Mouse (Mus musculus): Measurements from ENCODE around the gene Slc22a17. TPM values are rescaled to one million over a fixed set of nuclear protein-coding genes. Genes with fewer than 3 reads are reported as not detected.
"Not testable (repeated sequence)": the region's sequence is repeated elsewhere in the genome, so short reads cannot be mapped to it uniquely, and the experiment has no call there.

Slc22a17 gene
- polyA plus RNA-seq, 1 experiment from 2014 or later: 44.9 TPM

DNA sequence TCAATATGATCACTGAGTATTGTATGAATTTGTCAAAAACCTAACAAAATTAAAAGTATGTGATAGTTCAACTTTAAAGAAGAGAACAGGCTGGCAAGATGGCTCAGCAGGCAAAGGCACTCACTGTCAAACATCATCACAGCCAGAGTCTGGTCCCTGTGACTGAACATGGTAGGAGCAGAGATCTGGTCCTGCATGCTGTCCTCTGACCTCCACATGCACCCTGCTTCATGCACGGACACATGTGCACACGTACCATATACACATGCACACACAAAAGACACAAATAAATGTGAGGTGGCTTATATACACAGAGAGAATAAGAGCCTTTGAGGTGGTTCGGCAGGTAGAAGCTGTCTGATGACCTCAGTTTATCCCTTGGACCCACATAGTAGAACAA, 42.5 kb upstream of the Slc22a17 start:
- Histone ChIP-seq H3K36me3 (ENCODE audit: control insufficient read depth, insufficient read depth, low read length) (no peaks in the 10 kb centered on the region), H3K4me3 (ENCODE audit: low read depth, low read length) (no peak overlapping the region), H3K9ac (replicated peaks; ENCODE audit: low read depth, low read length) (no peak overlapping the region), H3K27ac (ENCODE audit: low read length) (no peak overlapping the region), H3K4me2 (replicated peaks; ENCODE audit: low read depth, low read length) (no peak overlapping the region), H3K4me1 (ENCODE audit: control insufficient read depth, insufficient read depth, low read length) (no peaks in the 10 kb centered on the region), H3K9me3 (ENCODE audit: control insufficient read depth, low read depth, low read length) (no peaks in the 10 kb centered on the region), H3K27me3 (ENCODE audit: control insufficient read depth, insufficient read depth, low read length) (no peaks in the 10 kb centered on the region)
- ATAC-seq (ENCODE audit: insufficient number of reproducible peaks, insufficient read depth, low FRiP score, low read depth): no peak
- WGBS: 79% methylated on average over 3 of the region's 3 CpGs

DNA sequence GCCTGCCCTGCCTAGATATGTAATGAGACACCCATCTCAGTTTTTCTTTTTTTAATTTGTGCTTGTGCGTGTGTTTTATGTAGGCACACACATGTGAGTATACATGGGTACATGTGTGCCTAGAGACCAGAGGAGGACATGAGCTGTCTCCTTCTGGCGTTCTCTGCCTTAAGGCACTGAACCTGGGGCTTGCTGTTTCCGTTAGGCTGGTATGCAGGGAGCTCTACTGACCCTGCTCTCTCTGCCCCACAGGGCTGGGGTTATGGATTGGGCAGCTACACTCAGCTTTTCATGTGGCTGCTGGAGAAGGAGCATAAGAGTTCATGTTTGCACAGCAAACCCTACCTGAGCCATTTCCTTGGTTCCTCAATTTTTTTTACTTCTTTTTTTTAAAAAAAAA, 41.5 kb upstream of the Slc22a17 start:
- H3K4me3 ChIP-seq (ENCODE audit: low read depth, low read length): no peak overlapping the region
- no peaks in the 10 kb centered on the region for H3K36me3 ChIP-seq (ENCODE audit: control insufficient read depth, insufficient read depth, low read length)
- no peaks in the 10 kb centered on the region for H3K4me1 ChIP-seq (ENCODE audit: control insufficient read depth, insufficient read depth, low read length)
- WGBS: 77% methylated on average over 3 of the region's 3 CpGs
- H3K27ac ChIP-seq (ENCODE audit: low read length): no peak overlapping the region
- H3K9ac ChIP-seq (replicated peaks; ENCODE audit: low read depth, low read length): no peak overlapping the region
- ATAC-seq (ENCODE audit: insufficient number of reproducible peaks, insufficient read depth, low FRiP score, low read depth): no peak
- no peaks in the 10 kb centered on the region for H3K9me3 ChIP-seq (ENCODE audit: control insufficient read depth, low read depth, low read length)
- H3K27me3 ChIP-seq (ENCODE audit: control insufficient read depth, insufficient read depth, low read length): no peaks in the 10 kb centered on the region
- no peak overlapping the region for H3K4me2 ChIP-seq (replicated peaks; ENCODE audit: low read depth, low read length)

- Histone ChIP-seq H3K36me3 (ENCODE audit: control insufficient read depth, insufficient read depth, low read length) (no peaks in the 10 kb centered on the region), H3K9ac (replicated peaks; ENCODE audit: low read depth, low read length) (no peak overlapping the region), H3K4me1 (ENCODE audit: control insufficient read depth, insufficient read depth, low read length) (no peaks in the 10 kb centered on the region), H3K4me3 (ENCODE audit: low read depth, low read length) (no peak overlapping the region), H3K27me3 (ENCODE audit: control insufficient read depth, insufficient read depth, low read length) (no peaks in the 10 kb centered on the region), H3K9me3 (ENCODE audit: control insufficient read depth, low read depth, low read length) (no peaks in the 10 kb centered on the region), H3K4me2 (replicated peaks; ENCODE audit: low read depth, low read length) (no peak overlapping the region), H3K27ac (ENCODE audit: low read length) (no peak overlapping the region)
- ATAC-seq (ENCODE audit: insufficient number of reproducible peaks, insufficient read depth, low FRiP score, low read depth): no peak
- WGBS: 85% methylated on average over 8 of the region's 8 CpGs
Observed at GRCm38 (mm10) chr14:54953664-54954206, 40.8 kb upstream of the Slc22a17 start.

DNA sequence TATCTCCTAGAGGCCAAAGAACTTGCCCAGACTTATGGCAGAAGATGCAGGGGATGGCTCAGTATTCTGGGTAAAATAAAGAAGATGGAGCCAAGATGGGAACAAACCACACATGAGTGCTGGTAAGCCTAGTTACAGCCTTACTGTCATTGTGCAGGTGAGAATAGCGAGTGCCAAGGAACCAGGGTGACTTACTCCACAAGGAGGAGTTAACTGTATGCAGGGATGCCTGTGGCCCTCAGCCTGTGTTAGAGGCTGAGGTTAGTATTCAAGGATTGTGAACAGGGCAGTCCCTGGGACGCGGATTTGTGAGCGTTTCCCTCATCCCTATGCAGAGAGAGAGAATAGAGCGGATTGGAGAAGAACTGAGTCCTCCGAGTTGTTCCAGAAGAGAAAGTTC, 38.7 kb upstream of the Slc22a17 start:
- Histone ChIP-seq H3K27ac (ENCODE audit: low read length) (no peak overlapping the region), H3K27me3 (ENCODE audit: control insufficient read depth, insufficient read depth, low read length) (no peaks in the 10 kb centered on the region), H3K4me1 (ENCODE audit: control insufficient read depth, insufficient read depth, low read length) (no peaks in the 10 kb centered on the region), H3K9me3 (ENCODE audit: control insufficient read depth, low read depth, low read length) (no peaks in the 10 kb centered on the region), H3K36me3 (ENCODE audit: control insufficient read depth, insufficient read depth, low read length) (no peaks in the 10 kb centered on the region), H3K4me3 (ENCODE audit: low read depth, low read length) (no peak overlapping the region), H3K9ac (replicated peaks; ENCODE audit: low read depth, low read length) (no peak overlapping the region), H3K4me2 (replicated peaks; ENCODE audit: low read depth, low read length) (no peak overlapping the region)
- no peak for ATAC-seq (ENCODE audit: insufficient number of reproducible peaks, insufficient read depth, low FRiP score, low read depth)
- 85% methylated on average over 6 of the region's 6 CpGs for WGBS

DNA sequence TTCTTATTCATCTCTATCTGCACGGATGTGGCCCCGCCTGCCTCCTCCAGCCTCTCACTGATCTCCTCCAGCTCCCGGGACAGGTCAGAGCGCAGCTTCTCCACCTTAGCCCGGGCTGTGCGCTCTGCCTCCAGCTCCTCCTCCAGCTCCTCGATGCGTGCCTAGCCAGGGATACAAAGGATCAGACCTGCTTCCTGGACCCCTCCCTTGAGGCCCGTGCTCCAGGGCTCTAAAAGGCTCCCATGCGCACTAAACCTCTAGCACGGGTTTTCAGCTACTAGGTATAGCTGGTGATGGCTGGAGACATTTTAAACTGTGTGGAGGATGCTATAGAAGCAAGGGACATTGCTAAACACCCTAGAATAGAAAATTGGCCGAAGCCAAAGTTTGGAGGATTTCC, 37.6 kb upstream of the Slc22a17 start:
- Histone ChIP-seq H3K9me3 (ENCODE audit: control insufficient read depth, low read depth, low read length) (no peaks in the 10 kb centered on the region), H3K4me2 (replicated peaks; ENCODE audit: low read depth, low read length) (no peak overlapping the region), H3K36me3 (ENCODE audit: control insufficient read depth, insufficient read depth, low read length) (no peaks in the 10 kb centered on the region), H3K4me3 (ENCODE audit: low read depth, low read length) (no peak overlapping the region), H3K4me1 (ENCODE audit: control insufficient read depth, insufficient read depth, low read length) (no peaks in the 10 kb centered on the region), H3K9ac (replicated peaks; ENCODE audit: low read depth, low read length) (no peak overlapping the region), H3K27me3 (ENCODE audit: control insufficient read depth, insufficient read depth, low read length) (no peaks in the 10 kb centered on the region), H3K27ac (ENCODE audit: low read length) (no peak overlapping the region)
- WGBS: 56% methylated on average over 12 of the region's 12 CpGs
- no peak for ATAC-seq (ENCODE audit: insufficient number of reproducible peaks, insufficient read depth, low FRiP score, low read depth)

DNA sequence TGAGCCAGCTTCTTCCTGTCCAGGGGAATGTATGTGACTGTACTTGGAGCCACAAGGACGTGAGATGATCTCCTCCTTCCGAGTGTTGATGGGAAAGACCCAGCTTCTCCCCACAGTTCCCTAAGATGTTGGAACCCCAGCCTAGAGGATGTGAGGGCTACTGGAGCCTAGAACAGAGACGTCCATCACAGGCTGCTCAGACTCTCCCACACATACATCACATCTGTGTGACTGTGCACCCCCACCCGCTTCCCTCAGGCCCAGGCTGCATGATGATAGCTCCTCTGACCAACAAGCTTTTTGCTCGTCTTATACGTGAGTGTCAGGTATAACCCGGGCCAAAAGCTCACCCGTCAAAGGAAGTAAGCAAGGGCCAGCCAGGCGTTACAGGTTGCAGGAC, 35.8 kb upstream of the Slc22a17 start:
- Histone ChIP-seq H3K9ac (replicated peaks; ENCODE audit: low read depth, low read length) (no peak overlapping the region), H3K4me3 (ENCODE audit: low read depth, low read length) (no peak overlapping the region), H3K4me2 (replicated peaks; ENCODE audit: low read depth, low read length) (no peak overlapping the region), H3K4me1 (ENCODE audit: control insufficient read depth, insufficient read depth, low read length) (no peaks in the 10 kb centered on the region), H3K27me3 (ENCODE audit: control insufficient read depth, insufficient read depth, low read length) (no peaks in the 10 kb centered on the region), H3K9me3 (ENCODE audit: control insufficient read depth, low read depth, low read length) (no peaks in the 10 kb centered on the region), H3K27ac (ENCODE audit: low read length) (no peak overlapping the region), H3K36me3 (ENCODE audit: control insufficient read depth, insufficient read depth, low read length) (no peaks in the 10 kb centered on the region)
- no peak for ATAC-seq (ENCODE audit: insufficient number of reproducible peaks, insufficient read depth, low FRiP score, low read depth)
- 86% methylated on average over 9 of the region's 9 CpGs for WGBS

DNA sequence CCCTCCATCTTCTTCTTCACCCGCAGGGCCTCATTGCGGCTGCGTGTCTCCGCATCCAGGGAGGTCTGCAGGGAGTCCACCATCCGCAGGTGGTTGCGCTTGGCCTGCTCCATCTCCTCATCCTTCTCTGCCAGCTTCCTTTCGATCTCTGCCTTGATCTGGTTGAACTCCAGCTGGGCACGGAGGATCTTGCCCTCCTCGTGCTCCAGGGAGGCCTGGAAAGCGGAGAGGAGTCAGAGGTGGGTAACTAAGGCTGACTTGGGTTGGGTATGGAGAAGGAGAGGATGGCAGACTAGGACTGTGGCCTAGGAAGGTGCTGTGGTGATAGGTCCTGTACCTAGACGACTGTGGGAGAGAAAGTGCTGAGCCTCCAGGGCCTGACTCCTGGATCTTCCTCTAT, 34.1 kb upstream of the Slc22a17 start:
- not testable (repeated sequence) for H3K4me3 ChIP-seq (ENCODE audit: low read depth, low read length); ATAC-seq (ENCODE audit: insufficient number of reproducible peaks, insufficient read depth, low FRiP score, low read depth); H3K27me3 ChIP-seq (ENCODE audit: control insufficient read depth, insufficient read depth, low read length); H3K9me3 ChIP-seq (ENCODE audit: control insufficient read depth, low read depth, low read length); H3K4me1 ChIP-seq (ENCODE audit: control insufficient read depth, insufficient read depth, low read length); H3K27ac ChIP-seq (ENCODE audit: low read length); H3K4me2 ChIP-seq (replicated peaks; ENCODE audit: low read depth, low read length); H3K9ac ChIP-seq (replicated peaks; ENCODE audit: low read depth, low read length); H3K36me3 ChIP-seq (ENCODE audit: control insufficient read depth, insufficient read depth, low read length)
- WGBS: 81% methylated on average over 8 of the region's 11 CpGs

- no peaks in the 10 kb centered on the region for H3K9me3 ChIP-seq (ENCODE audit: control insufficient read depth, low read depth, low read length)
Observed at GRCm38 (mm10) chr14:54945975-54946704, 33.2 kb upstream of the Slc22a17 start.

DNA sequence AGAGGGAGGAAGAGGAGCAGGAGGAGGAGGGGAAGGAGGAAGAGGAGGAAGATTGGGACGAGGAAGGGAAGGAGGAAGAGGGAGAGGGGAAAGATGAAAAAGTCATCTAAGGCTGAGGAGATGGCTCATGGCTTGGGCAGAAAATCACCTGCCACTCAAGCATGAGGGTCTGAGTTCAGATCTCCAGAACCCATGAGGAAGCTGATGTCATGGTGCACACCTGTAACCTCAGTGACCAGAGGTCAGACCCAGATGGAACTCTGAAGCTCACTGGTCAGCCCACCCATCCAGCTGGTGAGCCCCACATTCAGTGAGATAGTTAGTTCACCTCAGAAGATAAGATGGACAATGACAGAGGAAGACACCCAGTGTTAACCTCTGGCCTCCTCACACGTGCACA, 32.0 kb upstream of the Slc22a17 start:
- H3K27ac ChIP-seq (ENCODE audit: low read length): no peak overlapping the region
- no peaks in the 10 kb centered on the region for H3K27me3 ChIP-seq (ENCODE audit: control insufficient read depth, insufficient read depth, low read length)
- no peaks in the 10 kb centered on the region for H3K4me1 ChIP-seq (ENCODE audit: control insufficient read depth, insufficient read depth, low read length)
- H3K9ac ChIP-seq (replicated peaks; ENCODE audit: low read depth, low read length): no peak overlapping the region
- no peaks in the 10 kb centered on the region for H3K36me3 ChIP-seq (ENCODE audit: control insufficient read depth, insufficient read depth, low read length)
- no peaks in the 10 kb centered on the region for H3K9me3 ChIP-seq (ENCODE audit: control insufficient read depth, low read depth, low read length)
- no peak for ATAC-seq (ENCODE audit: insufficient number of reproducible peaks, insufficient read depth, low FRiP score, low read depth)
- no peak overlapping the region for H3K4me3 ChIP-seq (ENCODE audit: low read depth, low read length)
- no peak overlapping the region for H3K4me2 ChIP-seq (replicated peaks; ENCODE audit: low read depth, low read length)
- WGBS: 60% methylated on average over 2 of the region's 2 CpGs

More at GRCm38 (mm10) chr14:54945975-54946704, 33.2 kb upstream of the Slc22a17 start:
- no peak for ATAC-seq (ENCODE audit: insufficient number of reproducible peaks, insufficient read depth, low FRiP score, low read depth)
- WGBS: 78% methylated on average over 19 of the region's 19 CpGs
- Histone ChIP-seq H3K4me1 (ENCODE audit: control insufficient read depth, insufficient read depth, low read length) (no peaks in the 10 kb centered on the region), H3K4me3 (ENCODE audit: low read depth, low read length) (no peak overlapping the region), H3K27me3 (ENCODE audit: control insufficient read depth, insufficient read depth, low read length) (no peaks in the 10 kb centered on the region), H3K4me2 (replicated peaks; ENCODE audit: low read depth, low read length) (no peak overlapping the region), H3K27ac (ENCODE audit: low read length) (no peak overlapping the region), H3K36me3 (ENCODE audit: control insufficient read depth, insufficient read depth, low read length) (no peaks in the 10 kb centered on the region), H3K9ac (replicated peaks; ENCODE audit: low read depth, low read length) (no peak overlapping the region)
